Mouse (Mus musculus): ENCODE measurements around the gene Ptpn5.

DNA sequence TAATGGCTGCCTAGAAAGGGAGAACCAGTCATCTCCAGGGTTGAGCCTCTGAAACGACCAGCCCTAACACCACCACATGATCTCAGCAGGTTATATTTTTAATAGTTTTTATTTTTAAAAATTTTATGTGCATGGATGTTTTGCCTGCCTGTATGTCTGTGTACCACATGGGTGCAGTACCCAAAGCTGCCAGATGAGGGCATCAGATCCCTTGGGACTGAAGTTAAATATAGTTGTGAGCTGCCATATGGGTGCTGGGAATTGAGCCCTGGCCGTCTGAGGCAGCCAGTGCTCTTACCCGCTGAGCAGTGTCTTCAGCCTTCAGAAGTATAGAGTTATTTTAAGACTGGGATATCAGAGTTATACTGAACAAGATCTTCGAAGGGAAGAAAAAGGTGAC, 21.9 kb upstream of the Ptpn5 start:
- TF ChIP-seq POLR2A (IDR thresholded peaks at IDR 0.05; ENCODE audit: control insufficient read depth in 1 of 2, insufficient read depth in 1 of 2, low read depth in 1 of 2, low read length in 2 of 2, poor library complexity in 1 of 2) (no peak), UBTF (IDR thresholded peaks at IDR 0.05; ENCODE audit: borderline replicate concordance, insufficient read depth, low read depth, low read length) (no peak), USF1 (IDR thresholded peaks at IDR 0.05; ENCODE audit: low read depth, low read length) (no peak), CTCF (IDR thresholded peaks at IDR 0.05 in 2 of 3, conservative IDR thresholded peaks at IDR 0.05 in 1 of 3; ENCODE audit: control insufficient read depth in 1 of 3, insufficient read depth in 1 of 3, low read depth in 2 of 3, low read length in 3 of 3, poor library complexity in 1 of 3, severe bottlenecking in 1 of 3) (peak; percentile 32 to 48 (median 43)), ZC3H11A (IDR thresholded peaks at IDR 0.05; ENCODE audit: low read depth, low read length) (no peak), ELF1 (IDR thresholded peaks at IDR 0.05; ENCODE audit: low read depth, low read length) (no peak), USF2 (IDR thresholded peaks at IDR 0.05; ENCODE audit: borderline replicate concordance in 1 of 2, insufficient read depth in 1 of 2, low read depth in 1 of 2, low read length in 2 of 2) (no peak), TAL1 (IDR thresholded peaks at IDR 0.05; ENCODE audit: low read length) (no peak), NELFE (IDR thresholded peaks at IDR 0.05; ENCODE audit: low read depth, low read length) (no peak), EP300 (IDR thresholded peaks at IDR 0.05; ENCODE audit: low read depth in 1 of 2, low read length in 2 of 2) (no peak)

All from MEL (cell line).